Mouse (Mus musculus) adrenal gland, postnatal 4 days (tissue): ENCODE measurements around the gene Prkn. TPM values are rescaled to one million over a fixed set of nuclear protein-coding genes. Genes with fewer than 3 reads are reported as not detected.

Source experiments
- DNase-seq, 2 experiments: peaks; one replicate each; pipeline ENCODE4 v3.0.0; 2021 to 2022; ENCODE audit warnings: low spot score in 2 of 2, mixed read lengths in 2 of 2
- total RNA-seq, 2 experiments: library from RNA; stranded (reverse); gene quantifications; 2 replicates each; pipeline ENCODE4 v1.2.3; 2021

Gene Prkn
- total RNA-seq, 2 experiments from 2014 or later: 10.2 to 13.0 TPM

DNA sequence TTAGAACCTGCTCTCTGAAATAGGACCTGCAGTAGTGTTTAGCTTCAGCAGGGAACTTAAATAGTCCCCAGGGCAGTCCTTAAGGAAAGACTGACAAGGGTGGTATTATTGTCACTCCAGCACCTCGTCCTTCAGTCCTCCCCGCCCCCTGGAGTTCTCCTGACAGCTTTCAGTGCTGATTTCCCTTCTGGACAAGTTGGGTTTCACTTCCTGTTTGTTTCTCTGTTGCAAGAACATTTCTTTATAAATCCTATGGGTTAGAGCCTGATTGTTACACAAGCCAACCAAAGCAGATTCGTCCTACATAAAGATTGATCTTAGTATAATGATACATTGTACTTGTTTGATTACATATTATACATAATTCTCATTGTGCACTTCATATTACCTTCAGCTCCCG lies 142.0 kb downstream of the Prkn start:
- no peak for DNase-seq

DNA sequence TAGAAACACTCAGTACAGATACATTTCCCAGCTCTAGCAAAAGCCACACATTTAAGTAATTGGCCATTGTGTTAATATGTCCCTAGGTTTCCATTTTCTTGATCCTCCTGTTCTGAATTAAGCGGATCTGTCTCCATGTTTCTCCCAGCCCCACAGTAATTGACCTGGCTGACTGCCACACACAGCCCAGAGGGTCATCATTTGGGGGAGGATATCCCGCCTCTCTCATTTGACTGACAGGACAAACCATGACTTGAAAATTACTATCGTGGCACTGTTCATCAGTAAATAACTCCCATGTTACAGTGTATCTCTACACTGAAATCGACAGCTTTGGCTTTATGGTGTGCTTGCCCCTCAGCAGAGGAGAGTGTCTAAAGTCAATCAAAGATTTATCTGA lies 146.9 kb downstream of the Prkn start:
- no peak for DNase-seq

DNA sequence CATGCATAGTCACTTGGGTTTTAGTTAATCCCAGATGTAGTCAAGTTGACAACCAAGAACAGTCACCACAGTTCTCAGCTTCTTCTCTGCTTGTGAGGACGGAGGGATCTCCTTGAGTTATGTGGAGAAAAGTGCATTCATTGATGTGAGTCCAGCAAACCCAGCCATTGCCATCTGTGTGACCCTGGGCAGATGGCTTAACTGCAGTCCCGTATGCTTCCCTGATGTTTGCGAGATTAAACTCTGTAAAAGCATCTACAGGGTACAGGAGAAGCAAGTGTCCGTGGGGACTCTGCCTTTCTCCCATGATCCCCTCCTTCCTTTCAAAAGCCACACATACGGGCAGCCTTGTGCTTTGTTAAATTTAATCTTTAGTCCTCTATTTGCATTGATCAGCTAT lies 157.1 kb downstream of the Prkn start:
- DNase-seq: no peak

DNA sequence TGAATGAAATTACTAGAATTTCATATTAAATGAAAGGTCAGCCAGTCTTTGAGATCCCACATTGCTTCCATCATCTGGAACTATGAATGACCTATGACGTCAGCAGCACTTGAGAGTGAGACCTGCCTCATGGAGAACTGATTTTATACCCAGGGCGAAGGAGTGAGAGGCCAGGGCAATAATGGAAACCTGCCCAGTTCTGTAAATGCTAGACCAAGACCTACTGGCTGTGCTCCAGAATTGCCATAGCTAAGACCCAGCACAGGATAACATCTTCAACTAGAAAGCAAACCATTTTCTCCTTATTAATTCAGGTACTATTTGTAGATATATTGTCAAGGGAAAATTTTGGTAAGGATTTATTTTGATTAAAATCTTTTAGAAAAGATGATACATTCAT lies 183.2 kb downstream of the Prkn start:
- DNase-seq: no peak

DNA sequence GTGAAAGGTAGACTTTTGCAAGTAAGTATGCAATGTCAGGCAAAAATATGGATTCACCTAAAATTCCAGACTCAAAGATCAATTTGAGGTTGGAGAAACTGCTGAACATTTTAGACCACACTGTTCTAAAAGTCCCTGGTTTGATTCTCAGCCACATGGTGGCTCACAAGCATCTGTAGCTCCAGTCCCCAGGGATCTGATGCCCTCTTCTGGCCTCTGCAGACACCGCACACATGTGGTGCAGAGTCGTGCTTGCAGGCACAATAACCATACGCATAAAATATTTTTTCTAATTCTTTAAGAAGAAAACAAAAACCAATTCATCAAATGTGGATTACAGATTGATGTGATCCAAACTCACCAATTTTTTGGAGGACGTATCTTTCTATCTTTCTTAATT lies 189.2 kb downstream of the Prkn start:
- no peak for DNase-seq

DNA sequence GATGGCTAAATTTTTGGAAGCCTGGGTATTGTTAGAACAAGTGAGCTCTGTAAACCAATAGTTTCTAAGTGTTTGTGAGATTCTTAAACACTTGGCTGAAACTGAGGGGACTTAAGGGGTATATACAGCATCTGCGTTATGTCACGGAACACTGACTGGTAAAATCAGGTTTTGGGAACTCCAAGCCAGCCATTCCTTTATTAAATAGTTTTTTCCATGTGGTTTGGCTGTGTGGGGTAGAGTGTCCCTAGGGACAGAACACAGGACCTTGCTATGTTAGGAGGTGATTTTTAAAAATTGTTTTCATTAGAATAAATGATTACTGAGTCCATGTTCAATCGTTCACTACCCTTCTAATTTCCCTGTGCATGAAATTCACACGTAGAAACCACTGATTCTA lies 190.8 kb downstream of the Prkn start:
- DNase-seq: no peak

DNA sequence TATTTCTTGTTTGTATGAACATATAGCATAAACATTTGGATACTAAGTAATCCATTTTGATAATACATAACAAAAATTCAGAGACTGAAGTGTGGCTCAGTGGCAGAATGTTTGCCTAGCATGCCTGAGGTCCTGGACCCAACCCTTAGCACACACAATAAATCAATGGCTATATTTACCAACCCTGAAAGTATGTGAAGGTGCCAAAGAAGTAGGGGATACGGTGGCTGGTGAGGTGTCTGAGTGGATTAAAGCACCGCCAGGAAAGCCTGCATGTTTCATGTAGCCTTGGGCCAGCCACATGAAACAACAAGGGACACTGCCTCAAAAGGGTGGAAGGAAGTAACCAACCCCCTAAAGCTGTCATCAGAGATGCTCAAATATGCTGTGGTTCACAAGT lies 192.2 kb downstream of the Prkn start:
- no peak for DNase-seq

DNA sequence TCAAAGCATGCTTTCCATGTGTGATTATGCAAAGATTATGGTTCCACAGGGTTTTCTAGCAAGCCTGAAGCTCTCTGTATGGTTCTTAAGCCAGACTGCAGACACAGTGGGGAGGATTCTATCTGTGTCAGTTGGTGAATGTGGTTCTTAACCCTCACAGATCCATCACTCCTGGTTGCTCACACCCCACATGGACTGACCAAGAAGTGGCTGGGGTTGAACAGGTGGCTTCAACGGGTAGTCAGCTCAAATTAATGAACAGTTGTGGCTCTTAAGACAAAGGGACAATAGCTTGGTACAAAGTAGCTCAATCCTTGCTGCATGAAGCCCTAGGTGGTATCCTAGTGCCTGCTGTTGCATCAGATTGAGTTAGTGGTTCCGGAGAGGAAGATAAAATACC lies 193.4 kb downstream of the Prkn start:
- no peak for DNase-seq

DNA sequence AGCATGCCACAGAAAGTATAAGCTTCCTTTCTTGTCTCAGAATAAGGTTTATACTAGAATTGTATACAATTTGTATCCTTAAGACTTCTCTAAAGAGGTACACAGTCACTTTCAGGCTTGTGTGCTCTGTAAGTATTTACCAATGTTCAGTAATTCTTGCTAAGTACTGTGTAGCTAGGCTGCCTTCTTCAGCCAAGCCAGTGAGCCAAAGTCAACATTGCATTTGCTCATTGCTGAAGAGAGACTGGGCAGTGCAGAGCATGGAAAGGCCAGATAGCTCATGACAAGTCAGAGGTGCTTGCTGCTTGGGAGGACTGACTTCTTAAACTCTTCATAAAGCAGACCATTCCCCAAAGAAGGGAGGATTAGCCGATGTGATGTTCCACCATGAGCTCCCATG lies 198.1 kb downstream of the Prkn start:
- no peak for DNase-seq

DNA sequence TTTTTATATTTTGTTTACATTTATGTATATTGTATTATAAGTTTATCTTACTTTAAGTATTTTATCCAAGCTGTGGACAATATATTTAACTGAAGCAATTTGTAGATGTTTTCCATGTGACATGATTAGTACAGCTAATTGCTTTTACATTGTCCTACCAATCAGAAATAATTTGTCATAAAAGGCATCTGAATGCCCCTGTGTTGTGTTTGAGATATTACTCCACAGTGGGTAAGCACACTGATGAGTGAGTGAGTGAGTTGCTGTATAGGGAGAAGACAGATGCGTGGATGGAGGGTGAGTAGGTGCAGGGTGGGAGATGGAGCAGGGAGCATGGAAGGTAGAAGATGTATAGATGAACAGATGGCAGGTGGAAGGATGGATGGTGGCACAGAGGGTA lies 218.8 kb downstream of the Prkn start:
- DNase-seq: no peak

DNA sequence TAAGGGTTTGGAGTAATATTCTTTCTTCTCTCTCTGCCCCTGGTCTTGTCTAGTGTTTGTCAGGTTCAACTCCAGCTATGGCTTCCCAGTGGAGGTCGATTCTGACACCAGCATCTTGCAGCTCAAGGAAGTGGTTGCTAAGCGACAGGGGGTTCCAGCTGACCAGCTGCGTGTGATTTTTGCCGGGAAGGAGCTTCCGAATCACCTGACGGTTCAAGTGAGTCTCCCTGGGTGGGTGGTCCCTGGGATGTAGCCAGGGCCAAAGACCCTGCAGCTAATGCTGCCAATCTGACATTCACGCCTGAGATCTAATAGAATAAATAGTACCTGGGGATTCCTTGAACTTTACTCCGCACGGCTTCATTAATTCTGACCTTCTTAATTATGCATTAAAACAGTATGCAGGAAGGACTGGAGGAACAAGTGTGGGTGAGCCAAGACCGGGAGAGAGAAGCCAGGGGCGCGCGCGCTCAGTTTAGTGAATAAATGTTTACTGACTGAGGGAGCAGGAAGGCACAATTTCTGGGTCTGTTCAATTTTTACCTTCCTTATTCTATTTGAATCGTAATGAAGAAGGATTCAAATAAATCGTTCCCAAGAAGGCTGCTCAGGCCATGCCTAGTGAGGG lies 227.0 kb downstream of the Prkn start:
- no peak for DNase-seq

DNA sequence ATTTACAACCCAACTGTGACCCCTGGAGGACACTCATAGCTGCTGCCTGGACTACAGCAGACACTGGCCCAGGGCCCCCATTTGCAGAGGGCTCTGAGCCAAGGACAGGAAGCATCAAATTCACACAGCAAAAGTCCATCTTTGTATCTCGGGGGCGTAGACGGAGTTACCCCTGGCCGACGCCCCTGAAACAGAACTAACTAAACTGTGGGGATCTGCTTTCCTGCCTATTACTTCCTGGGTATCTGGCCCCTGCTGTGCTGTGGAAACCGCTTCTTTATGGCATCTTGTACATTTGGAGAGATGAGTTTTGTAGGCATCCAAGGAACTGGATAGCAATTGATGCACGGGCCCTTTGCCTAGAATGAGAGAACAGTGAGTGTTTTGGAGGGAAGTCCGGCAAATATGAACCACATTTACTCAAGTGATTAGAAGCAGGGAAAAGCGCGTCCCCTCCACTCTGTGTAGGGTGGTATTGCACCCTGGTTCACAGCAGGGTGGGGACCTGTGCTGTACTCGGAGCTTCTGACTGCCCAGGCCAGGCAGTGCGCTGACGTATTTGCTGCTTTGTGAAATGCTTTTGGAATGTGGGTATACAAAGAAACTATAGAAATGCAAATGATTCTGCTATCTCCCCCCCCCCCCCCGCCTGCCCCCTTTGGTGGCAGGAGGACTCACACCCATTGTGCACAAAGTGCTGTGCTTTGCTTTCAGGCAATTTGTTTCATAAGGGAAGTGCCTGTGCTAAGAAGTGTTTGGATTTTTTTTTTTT lies 227.7 kb downstream of the Prkn start:
- DNase-seq: no peak

DNA sequence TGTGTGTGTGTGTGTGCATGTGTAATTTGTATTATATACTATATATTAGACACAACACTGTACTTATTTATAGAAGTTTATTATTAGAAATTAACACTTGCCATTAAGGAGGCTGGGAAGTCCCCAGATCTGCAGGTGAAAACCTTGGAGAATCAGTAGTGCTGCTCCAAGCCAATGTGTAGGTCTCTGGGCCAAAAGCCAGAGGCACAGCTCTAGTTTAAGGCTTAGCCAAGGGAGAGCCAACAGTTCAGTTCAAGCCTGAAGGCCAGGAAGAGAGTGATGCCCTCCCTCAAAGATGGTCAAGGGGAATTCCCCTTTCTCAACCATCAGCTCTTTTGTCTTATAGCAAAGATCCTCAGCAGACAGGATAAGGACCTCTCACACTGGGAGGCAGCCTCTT lies 230.8 kb downstream of the Prkn start:
- no peak for DNase-seq

DNA sequence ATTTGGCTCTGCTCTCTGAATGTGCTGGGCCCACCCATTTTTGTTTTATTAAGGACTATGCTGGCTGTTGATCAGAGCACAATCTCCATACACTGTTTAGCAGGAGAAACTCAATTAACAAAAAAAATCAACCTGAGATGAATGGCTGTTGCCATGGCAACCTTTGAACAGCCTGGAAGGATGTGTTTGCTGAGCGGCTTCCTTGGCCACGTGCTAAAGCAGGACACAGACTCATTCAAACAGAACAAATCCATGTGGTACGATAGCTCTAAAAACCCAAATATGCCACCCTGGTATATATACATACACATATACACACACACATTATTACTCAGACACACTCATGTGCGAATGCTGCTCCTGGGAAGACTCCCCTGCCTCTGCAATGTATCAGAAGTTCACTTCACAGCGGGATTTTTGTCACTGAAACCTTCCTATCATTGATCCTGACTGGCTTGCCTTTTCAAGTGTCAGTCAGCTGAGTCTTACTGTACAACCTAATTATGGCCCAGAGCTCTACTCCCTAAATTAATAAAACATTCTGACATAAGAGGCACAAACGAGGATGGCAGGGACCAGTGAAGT lies 236.2 kb downstream of the Prkn start:
- DNase-seq: no peak

DNA sequence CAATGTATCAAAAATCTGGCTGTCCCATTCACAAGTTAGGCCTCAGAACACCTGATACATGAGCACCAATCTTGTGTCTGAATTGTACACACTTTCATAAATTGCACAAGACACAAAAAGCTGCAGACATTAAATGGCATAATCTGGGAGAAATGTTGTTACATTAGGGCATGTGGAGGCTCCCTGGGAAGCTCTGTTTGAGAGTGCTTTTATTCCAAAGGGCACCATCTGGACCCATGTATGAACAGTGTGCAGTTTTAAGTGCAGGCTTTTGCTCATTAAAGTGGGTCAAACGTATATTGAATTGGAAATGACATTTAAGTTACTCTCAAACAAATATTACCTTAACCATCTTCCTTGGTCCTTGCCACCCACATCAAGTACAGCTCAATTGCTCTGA lies 246.3 kb downstream of the Prkn start:
- no peak for DNase-seq

DNA sequence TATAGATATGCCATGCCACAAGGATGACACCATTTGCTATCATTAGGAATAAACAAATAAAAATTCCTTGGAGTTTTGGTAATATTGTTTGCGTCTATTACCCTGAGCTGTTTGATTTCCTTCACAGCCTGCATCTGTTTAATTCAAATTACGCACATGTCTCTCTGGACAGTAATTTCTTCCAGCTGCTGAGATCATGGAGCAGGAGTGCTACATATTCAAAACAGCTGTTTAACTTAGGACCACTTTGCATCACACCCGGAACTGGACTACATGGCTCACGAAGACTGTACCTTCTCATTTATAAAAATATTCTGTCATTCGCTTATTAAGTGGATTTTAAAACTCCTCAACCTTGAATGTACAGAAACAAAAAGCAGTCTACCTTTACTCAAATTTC lies 246.9 kb downstream of the Prkn start:
- DNase-seq: no peak

DNA sequence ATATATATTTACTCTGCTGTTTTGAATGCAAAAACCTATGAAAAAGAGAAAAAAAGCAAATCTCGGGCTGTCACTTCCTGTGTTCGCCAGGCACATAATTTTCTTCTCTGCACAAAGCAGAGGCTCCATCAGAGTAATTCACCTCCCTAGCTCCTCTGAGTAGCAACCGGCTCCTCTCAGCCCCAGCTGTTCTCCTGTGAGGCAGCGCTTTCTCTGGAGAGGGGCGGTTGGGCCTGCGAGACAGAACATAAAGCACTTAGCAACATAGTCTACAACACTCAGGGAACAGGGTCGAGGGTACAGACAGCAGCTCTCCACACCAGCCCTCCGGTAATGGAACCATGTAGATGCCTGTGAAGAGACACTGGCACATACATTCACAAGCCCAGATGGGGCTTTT lies 247.6 kb downstream of the Prkn start:
- DNase-seq: no peak

DNA sequence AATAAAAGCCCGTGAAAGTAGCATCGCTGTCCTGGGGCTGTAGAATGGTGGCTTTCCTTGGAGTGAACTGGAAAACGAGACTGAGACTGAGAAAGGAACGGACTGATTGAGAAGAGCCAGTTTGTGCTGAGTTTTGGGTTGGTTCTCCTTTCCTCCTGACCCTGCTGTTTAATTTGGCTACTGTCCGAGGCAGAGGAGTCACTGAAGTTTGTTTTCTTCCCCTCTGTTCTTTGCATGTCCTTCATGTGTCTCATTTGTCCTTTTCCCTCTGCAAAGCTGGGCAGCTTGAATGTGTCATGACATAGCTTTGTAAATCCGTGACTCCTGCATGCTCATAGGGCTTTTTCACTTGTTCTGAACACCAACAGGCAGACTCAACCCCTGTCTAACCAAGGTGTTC lies 249.2 kb downstream of the Prkn start:
- no peak for DNase-seq

DNA sequence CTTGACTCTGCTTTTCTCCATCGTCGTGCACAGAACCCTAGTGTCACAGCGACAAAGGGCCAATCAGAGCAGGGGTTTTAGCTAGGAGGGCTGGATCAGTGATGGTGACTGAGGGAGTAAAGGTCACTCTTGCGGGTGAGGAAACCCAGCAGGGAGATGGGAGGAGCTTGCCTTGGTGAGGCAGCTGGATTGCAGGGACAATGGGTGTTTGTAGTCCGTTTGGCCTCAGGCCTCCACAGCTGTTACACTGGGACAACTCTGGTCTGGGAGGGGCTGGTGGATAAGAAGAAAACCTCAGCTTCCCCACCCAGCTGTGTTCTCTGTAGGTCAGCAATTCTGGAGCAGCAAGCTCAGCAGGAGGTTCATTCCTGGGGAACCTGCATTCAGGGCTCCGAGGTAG lies 252.7 kb downstream of the Prkn start:
- DNase-seq: no peak

DNA sequence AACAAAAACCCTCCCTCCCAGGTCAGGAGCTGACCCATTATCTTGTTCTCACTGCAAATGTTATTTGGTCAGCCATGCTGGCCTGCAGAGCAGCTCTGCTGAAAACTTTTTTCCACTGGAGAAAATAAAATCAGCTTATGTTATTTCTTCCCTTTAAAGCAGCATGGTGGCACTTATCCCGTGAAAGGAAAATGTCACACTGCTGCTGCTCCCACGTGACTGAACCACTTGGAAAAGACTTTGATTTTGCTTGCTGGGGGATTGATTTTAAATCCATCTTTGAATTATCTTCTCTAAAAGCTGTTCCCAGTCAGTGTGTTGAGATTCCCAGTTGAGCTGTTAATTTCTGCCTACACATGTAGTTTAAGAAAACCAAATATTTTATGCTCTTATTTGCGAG lies 253.1 kb downstream of the Prkn start:
- no peak for DNase-seq

DNA sequence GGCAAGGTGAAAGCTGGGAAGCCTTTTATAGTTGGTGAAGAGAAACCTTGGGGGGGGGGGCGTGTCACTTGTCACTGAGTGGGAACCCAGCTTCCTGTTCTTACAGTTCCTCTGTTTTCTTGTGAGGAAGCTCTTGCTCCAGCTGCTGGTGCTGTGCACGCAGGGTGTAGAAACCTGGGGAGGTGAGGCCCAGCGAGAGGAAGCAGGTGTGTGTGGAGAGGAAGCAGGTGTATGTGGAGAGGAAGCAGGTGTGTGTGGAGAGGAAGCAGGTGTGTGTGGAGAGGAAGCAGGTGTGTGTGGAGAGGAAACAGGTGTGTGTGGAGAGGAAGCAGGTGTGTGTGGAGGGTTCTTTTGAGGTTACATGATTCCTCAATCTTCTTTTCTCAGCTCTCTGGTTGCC lies 266.8 kb downstream of the Prkn start:
- no peak for DNase-seq

DNA sequence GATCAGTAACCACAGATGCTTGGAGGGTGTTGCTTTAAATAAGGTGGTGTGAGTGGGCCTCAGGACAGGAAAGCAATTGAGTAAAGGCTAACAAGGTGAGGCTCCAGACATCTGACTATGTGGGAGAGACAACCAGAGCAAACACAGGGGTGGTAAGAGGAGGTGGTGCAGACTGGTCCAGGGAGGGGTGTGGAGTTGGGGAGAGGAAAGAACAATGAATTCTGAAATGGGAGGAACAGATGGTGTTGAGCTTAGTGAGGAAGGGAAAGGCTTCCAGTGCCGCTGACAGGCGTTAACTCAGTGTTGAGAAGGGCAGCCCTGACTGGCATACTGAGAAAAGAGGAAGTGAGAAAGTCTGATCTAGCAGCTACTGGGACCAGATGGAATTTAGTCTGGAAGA lies 267.7 kb downstream of the Prkn start:
- DNase-seq: no peak

DNA sequence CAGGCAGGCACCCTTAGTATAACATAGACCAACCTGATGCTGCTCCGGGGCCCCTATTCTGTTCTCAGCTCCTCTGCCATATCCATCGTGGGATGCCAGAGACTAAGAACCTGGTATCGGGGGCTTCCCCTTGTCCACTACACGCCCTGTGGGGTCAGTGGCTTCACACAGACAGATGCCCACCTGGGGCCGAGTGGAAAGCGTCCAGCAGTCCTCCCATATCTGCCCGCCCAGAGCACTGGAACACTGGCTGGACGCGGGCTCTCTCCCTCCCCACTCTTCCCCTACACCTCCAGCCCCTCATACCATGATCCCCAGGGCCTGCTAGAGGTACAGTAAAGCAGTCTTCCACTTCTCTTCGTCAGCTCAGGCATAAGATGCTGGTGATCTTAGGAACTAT lies 277.3 kb downstream of the Prkn start:
- DNase-seq: no peak
